Mouse (Mus musculus) cortical plate, adult 2 months (tissue): ENCODE data around the gene Traf2. TPM values are rescaled to one million over a fixed set of nuclear protein-coding genes. Genes with fewer than 3 reads are reported as not detected.

Source experiments
- H3K27ac ChIP-seq: fragments of 200-500 bp; 2 replicates; pipeline ENCODE4 v1.5.1; 2012; ENCODE audit warnings: low read length, control low read depth, inconsistent platforms; ENCODE audit not compliant: insufficient read depth
- H3K4me1 ChIP-seq: fragments of 200-500 bp; 2 replicates; pipeline ENCODE4 v1.6.1; 2011; ENCODE audit warnings: low read length; ENCODE audit not compliant: control insufficient read depth, insufficient read depth
- H3K4me3 ChIP-seq: fragments of 200-500 bp; 2 replicates; pipeline ENCODE4 v1.5.1; 2011; ENCODE audit warnings: mild to moderate bottlenecking, low read length, control low read depth; ENCODE audit not compliant: insufficient read depth
- CTCF ChIP-seq: fragments of 200-500 bp; IDR thresholded peaks from 2 replicates; pipeline ENCODE4 v1.5.1; 2011; ENCODE audit warnings: mild to moderate bottlenecking, control low read depth, low read length; ENCODE audit not compliant: insufficient read depth; ENCODE audit errors: extremely low read depth
- POLR2A ChIP-seq: fragments of 200-500 bp; IDR thresholded peaks from 2 replicates; pipeline ENCODE4 v1.6.1; 2011; ENCODE audit warnings: mild to moderate bottlenecking, low read length, control low read depth; ENCODE audit not compliant: insufficient read depth; ENCODE audit errors: extremely low read depth
- polyA plus RNA-seq: library from polyadenylated mRNA; depleted of rRNA; stranded (reverse); fragments of >200 nt; gene quantifications from 2 replicates; pipeline ENCODE4 v1.2.3, GENCODE M21; 2012

The Traf2 gene
- polyA plus RNA-seq, 1 experiment, result 9.1 TPM

DNA sequence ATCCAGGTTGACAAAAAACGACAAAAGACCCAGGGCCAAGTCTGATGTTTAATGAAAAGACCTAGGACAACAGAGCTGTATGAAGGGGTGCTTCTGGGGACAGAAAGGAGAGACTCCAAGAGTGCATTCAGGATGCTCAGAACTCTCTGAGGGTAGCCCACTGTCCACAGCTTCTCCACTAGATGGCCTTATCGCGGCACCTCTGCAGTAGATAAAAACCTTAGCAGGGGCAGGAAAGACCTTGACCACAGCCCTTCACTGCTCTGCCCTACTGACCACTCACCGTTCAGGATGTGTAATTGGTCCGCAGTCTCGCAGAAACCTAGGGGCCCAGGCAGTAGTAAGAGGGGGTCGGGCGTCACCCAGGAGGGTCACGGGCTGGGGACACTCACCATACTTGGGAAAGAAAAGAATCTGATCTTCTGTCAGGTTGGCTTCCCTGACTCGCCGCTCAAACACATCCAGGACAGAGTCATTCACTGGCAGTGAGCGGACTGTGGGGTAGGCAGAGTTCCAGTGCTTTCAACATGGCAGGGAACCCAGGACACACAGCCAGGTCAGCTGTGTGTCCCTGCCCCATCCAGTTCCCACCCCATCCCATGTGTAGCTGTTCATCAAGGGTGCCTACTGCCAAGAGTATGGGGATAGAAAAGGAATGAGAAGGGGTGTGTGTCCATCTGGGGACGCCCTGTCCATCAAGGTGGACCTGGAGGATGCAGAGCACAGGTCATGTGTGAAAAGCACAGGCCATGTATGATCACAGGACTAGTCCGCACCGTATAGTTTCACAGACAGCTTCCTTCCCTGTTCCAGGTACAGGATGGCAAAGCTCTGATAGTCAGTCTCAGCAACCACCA lies 47.9 kb downstream of the Traf2 start:
- TF ChIP-seq POLR2A, result no peak
- no peak for TF ChIP-seq CTCF
- H3K4me1 ChIP-seq, result no peaks in the 10 kb centered on the region; the same call in 1 of the 2 replicates
- H3K4me3 ChIP-seq, result no peak overlapping the region
- no peak overlapping the region for H3K27ac ChIP-seq

DNA sequence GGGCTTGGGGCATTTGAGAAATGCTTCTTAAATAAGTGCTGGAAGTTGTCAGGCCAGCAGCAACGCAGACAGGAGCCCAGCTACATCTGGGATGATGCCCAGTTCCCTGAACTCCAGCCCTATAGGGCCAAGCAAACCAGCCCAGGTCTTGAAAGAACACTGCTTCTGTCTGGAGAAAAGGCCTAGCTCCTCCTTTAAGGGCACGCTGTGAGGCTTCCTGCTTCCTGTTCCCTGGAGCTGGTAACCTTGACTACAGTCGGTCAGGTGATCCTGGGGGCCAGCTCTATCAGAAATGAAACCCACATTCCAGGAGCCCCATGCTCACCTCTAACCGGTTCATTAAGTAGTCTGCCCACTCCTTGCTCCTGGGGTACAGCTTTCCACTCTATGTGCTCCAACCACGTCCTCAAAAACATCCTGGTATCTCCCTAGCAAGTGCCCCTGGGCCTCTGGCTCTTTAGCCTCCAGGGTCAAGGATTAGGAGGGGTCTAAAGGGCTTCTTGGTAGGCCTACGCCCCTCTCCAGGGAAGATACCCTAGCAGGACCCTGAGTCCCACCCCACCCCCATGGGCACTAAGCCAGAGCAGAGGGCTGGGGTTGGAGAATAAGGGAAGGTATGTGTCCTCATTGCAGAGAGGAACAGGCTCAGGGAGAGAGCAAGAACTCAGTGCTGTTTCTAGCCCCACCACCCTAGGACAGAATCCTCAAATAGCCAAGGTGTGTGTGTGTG lies 48.7 kb downstream of the Traf2 start:
- TF ChIP-seq POLR2A (no peak), CTCF (no peak)
- Histone ChIP-seq H3K4me3 (no peak overlapping the region), H3K4me1 (no peaks in the 10 kb centered on the region; the same call in 1 of the 2 replicates), H3K27ac (0 out of 2 replicates have a peak overlapping the region, but pooled peaks have one; percentile 21)

DNA sequence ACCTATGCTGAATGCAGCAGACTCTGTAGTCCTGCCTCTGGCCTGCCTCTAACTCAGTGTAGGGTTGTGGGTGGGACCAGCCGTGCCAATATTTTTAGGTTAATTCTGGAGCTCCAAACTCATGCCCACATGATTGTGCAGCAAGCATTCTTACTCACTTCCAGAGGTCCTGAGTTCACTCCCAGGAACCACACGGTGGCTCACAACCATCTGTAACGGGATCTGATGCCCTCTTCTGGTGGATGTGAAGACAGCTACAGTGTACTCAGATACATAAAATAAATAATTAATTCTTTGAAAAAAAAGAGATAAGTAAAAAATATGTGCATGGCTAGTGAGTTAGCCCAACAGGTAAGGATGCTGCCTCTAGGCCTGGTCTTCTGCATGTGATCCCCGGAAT lies 50.3 kb downstream of the Traf2 start:
- peak; percentile 51 for TF ChIP-seq CTCF
- no peak for TF ChIP-seq POLR2A
- Histone ChIP-seq H3K4me1 (no peaks in the 10 kb centered on the region; the same call in 1 of the 2 replicates), H3K27ac (no peak overlapping the region), H3K4me3 (no peak overlapping the region)

DNA sequence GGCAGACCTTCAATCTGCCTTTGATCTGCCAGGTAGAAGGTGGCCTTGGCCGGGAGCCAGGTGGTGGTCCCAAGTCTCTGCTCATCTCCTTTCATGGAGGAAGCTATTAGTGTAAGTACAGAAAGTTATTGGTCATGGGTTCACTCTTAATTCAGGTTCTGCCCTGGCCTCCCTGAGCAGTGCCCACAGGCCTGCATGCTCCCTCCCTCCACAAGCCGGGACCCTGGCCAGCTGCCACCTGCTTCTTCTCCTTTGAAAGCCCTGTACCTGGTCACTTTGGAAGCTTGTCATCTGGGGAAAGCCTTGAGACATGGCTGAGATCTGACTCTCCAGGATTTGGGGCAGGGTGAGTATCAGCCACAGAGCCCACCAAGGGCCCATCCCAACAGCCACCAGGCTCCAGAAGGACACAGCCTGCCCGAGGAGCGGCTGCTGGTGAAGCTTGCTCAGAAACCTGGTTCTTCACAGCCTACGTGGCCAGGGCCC lies 53.2 kb downstream of the Traf2 start, which contains the start of gene Lcn12:
Gene Lcn12, minus strand, starts transcription at position 436 of the 486 bp plus-strand sequence.
- TF ChIP-seq POLR2A, result no peak
- TF ChIP-seq CTCF, result no peak
- Histone ChIP-seq H3K4me3 (no peak within 1 kb of the TSS), H3K4me1 (no peaks in the 10 kb centered on the region), H3K27ac (no peak within 1 kb of the TSS)

DNA sequence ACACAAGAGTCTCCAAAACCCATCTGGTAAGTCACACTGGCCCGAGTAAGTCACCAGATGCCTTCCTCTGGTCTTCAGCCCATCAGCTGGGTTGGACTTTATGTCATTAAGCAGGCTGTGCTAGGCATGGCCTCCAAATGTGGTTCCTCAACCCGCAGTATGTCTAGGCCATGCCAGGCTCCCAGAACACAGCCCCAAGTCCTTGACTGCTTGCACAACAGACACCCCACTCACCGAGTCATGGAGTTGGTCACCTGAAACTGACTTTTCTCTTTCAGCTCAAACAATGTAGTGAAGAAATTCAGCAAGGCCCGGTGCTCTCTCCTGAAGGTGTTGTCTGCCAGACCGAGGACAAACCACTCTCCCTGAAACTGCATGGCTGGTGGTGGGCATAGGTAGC lies 53.8 kb downstream of the Traf2 start:
- no peak for TF ChIP-seq POLR2A
- TF ChIP-seq CTCF, result no peak
- H3K4me3 ChIP-seq, result no peak overlapping the region
- H3K4me1 ChIP-seq, result no peaks in the 10 kb centered on the region
- H3K27ac ChIP-seq, result no peak overlapping the region

DNA sequence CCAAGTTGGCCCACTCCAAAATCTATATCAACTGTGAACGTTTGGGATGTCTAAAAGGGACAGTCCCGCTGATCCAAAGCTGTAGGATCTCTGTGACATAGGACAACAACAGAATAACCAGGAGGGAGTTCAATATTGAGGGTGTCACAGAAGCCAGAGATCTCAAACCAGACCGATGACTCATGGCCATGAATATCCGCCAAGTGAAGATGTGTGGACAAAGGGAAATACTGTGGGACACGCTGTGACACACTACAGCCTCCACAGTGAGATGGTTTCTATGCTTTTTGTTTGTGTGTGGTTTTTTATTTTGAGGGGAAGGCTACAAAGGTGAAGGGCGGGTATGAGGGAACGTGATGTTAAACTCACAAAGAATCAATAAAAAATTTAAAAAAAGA lies 58.1 kb downstream of the Traf2 start:
- no peak for TF ChIP-seq POLR2A
- no peak for TF ChIP-seq CTCF
- H3K4me1 ChIP-seq, result no peaks in the 10 kb centered on the region
- no peak overlapping the region for H3K4me3 ChIP-seq
- H3K27ac ChIP-seq, result no peak overlapping the region

DNA sequence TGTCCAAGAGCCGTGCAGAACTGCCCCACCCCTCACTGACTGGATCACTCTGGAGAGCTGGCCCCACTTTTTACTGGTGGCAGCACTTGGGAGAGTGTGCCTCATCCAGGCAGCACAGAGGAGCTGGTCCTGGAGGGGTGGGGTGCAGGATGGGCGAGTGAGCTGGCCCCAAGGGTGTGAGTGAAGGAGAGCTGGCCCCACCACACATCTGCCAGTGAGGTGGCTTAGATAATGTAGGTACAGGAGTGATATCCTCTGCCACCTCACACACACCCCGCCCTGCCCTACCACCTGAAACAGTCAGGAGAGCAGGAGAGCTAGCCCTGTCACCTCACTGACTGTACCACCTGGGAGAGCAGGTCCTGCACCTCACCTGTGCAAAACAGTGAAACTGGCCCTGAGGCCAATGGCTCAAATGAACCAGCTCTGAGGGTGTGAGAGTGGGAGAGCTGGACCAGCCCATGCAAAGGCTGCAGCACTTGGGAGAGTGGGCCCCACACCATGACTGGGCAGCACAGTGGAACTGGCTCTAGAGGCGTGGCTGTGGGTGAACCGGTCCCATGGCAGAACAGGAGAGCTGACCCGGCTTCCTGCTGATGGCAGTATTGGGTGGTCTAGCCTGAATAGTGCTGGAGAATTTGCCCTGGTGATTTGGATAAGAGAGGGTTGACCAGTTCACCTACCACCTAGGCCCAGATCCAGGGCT lies 58.6 kb downstream of the Traf2 start:
- no peak overlapping the region for H3K27ac ChIP-seq

DNA sequence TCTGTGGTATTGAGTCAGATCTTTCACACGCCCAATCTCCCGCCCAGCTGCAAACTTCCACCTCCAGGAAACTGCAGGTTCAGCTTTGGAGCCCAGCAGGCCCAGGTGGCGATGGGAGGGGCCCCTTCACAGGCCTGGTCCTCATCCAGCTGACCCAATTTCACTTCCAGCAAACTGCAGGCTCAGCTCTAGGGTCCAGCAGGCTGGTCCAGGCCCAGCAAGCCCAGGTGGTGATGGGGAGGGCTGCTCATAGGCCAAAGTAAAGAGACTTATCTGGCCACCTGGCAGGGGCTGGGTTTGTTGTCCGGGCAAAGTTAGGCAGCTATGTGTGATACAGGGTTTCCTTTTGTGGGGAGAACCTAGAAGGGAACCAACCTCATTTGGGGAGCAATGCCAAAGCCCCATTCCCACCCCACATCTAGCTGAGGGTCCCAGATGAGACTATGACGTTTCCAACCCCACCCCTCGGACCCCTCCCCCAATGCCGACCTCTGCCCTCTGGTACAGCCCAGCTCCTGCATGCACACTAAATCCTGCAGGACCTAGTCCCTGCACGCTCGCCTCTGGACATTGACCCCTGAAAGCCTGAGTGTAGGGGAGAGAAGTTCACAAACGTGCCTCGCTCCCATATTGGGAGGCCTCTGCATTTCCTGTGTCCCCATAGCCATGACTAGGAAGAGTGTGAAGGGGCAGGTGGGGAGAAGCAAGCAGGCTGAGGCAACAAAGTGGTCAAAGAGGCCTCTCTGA lies 61.7 kb downstream of the Traf2 start:
- no peak overlapping the region for H3K4me3 ChIP-seq
- H3K4me1 ChIP-seq, result no peaks in the 10 kb centered on the region
- no peak overlapping the region for H3K27ac ChIP-seq
- TF ChIP-seq POLR2A, result no peak
- no peak for TF ChIP-seq CTCF

More for the DNA sequence above, 58.6 kb downstream of the Traf2 start:
- Histone ChIP-seq H3K4me1 (no peaks in the 10 kb centered on the region), H3K4me3 (no peak overlapping the region)
- no peak for TF ChIP-seq POLR2A
- TF ChIP-seq CTCF, result no peak
